Mouse (Mus musculus): ENCODE measurements around the gene Dpp9. TPM values are rescaled to one million over a fixed set of nuclear protein-coding genes. Genes with fewer than 3 reads are reported as not detected.
A peak's percentile ranks its signal among the peaks of the same experiment; 100 is the strongest.

The Dpp9 gene
- total RNA-seq, 4 experiments from 2014 or later = 54.5 to 65.5 (median 60.5) TPM

DNA sequence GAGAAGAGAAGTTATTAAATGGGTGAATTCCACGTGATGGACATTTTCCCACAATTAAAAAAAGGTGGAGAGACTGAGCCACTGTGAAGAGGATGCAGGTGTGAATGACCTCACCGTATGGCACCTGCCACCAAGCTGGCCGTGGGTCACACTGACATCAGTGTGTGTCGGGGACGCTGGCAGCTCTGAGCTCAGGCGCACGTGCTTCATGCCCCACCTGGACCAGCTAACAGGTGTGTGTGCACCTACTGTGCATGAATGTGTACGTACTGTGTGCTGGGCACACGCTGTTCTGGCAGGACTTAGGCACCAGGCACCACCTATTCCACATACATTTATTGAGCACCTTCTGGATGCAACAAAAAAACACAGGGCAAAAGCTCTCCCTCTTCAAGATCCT lies 74.2 kb downstream of the Dpp9 start:
- no peak for DNase-seq (ENCODE audit: low spot score in 2 of 2)

DNA sequence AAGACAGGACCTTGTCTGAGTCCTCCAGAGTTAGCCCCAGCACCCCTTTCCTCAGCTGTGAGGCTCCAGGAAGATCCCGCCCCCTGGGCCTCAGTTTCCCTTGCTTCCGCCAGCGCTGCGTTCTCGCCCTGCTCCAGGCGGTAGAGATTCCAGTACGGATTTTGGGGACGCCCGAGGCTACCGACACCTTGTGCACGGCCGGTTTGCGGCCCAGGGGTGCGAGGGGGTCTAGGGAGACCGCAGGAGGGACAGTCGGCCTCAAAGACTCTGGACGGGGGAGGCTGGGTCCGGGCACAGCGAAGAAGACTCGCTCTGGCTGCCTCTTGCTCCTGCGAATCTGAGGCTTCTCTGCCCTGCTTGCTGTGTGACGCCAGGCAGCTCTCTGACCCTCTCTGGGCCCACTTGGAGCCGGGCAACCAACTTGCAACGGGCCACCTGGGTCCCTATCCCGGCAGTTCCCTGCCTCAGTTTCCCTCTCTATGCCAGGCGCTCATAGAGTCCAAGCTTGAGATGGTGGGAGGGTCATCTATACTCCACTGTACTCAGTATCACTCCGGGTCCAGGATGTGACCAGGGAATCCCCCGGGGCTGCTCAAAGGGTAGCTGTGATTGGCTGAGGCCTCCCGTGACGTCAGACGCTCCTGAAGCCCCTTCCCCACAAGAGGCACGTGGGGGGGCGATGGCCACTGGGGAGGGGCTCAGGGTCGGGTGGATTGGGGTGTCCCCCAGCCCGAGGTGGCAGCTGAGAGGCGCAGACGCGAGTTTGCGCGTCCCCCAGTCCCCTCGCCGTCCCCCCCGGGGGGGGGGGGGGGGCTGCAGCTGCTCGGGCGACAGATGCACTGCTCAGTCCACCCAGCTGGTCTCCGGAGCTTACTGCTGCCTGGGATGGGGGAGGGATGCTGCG lies 76.8 kb downstream of the Dpp9 start:
- peak in 1 of 2 experiments; percentile 66 for DNase-seq (ENCODE audit: low spot score in 2 of 2)

DNA sequence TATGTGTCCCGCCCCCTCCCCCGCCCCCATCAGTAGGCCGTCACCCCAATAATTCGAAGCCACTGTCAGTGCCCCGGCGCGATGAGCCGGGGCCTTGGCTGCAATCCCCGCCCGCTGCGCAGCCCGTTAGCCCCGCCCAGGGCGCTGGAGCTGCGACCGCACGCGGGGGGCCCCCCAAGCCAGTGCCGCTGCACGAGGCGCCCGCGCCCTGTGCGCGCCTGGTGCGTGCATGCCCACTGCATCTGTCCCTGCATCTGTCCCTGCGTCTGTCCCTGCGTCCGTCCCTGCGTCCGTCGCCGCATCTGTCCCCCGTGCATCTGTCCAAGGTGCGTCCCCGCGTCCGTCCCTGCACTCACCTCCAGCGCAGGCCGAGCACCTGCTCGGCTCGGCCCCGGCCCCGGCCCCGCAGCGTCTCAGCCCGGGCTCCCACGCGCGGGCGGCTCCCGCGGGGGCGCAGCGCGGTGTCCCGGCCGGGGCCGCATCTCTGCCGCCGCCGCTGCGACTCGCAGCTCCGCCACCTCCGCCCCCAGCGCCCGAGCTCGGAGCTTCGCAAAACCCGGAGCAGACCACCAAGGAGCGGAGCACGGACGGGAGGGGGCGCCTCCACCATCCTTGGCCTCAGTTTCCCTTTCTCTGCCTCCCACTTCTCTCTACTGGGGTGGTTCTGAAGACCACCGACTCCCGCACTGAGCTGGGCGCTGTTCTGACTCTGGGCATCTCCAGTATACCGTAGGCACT lies 78.7 kb downstream of the Dpp9 start, which contains the start of gene Sema6b:
Sema6b (minus strand) TSS at position 486 of the 738 bp plus-strand sequence.
- DNase-seq (ENCODE audit: low spot score in 2 of 2) = peak in 1 of 2 experiments; percentile 74

DNA sequence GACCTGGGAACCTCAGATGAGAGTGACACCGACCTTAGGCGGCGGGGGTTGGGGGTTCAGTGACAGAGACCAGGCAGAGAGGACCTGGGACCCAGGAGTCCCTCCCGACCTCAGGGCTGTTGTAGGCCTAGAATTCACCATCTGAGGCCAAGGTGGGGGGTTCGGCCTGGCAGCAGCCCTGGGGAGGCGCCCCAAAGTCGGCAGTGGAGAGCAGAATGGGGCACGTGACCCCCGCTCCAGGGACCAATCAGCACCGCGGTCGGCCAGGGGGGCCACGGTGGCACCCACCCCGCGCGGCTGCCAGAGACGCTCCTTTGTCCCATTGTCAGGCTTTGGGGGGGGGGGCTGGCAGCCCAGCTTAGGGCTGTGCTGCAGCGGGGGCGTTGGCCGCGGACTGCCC lies 79.3 kb downstream of the Dpp9 start:
- no peak for DNase-seq (ENCODE audit: low spot score in 2 of 2)

DNA sequence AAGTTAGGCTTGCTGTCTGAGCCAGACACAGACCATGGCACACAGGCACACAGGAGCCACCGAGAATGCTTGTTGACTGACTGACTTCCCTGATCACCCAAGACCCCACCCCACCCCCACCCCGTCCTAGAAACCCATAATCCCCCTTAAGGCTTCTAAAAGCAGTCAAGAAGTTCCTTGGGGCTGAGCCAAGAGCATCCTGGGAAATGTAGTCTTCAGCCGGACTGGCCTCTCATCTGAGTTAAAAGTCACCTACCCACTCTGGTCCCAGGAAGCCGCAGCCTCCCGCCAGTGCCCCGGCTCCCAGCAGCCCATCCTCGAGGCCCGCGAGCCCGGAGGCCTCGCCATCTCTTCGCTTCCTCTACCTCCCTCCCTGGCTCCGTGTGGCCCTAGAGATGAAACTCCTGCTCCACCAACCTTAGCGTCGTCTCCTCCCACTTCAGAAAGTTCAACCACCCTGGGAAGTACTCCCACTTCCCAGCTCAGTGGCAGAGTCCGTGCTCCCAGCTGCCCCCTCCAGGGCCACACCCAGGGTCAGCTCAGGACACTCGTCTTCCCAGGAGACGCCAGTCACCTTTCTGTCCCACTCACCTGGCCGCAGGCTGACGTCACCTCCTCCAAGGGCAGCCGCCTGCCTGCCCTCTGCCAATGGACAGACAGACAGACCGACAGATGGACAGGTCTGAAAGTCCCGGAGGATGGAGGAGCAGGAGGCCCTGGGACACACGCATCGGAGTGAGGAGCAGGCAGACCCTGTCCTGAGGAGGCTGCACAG lies 80.7 kb downstream of the Dpp9 start:
- no peak for DNase-seq (ENCODE audit: low spot score in 2 of 2)

Small RNA genes within 50 kb of the gene (microRNA-seq; reads per million reads assigned to microRNA genes)
- gene Gm44397 (0 reads per million in 2 experiments), gene Mir7b (1,857 to 2,236 reads per million in 2 experiments)

Other genes with a start within 250 kb of the Dpp9 start
- gene Shd, start 248.4 kb downstream of the Dpp9 start, total RNA-seq (2022) = 10 to 100 TPM; 24.3 to 29.0 (median 26.8) TPM
- 10 to 100 TPM; 68.1 to 83.4 (median 76.2) TPM for gene Fsd1, start 232.4 kb downstream of the Dpp9 start, total RNA-seq (2022)
- gene Stap2, start 213.3 kb downstream of the Dpp9 start, total RNA-seq (2022) = 1 to 10 TPM; 1.8 to 2.8 (median 2.2) TPM
- gene Mpnd, start 213.2 kb downstream of the Dpp9 start, total RNA-seq (2022) = 100 to 1,000 TPM; 102 to 115 (median 106) TPM
- gene Sh3gl1, start 182.3 kb downstream of the Dpp9 start, total RNA-seq (2022) = 10 to 100 TPM; 44.1 to 55.6 (median 52.1) TPM
- 1 to 10 TPM; 2.5 to 3.5 (median 2.7) TPM for gene Chaf1a, start 178.5 kb downstream of the Dpp9 start, total RNA-seq (2022)
- 10 to 100 TPM; 76.5 to 96.6 (median 88.0) TPM for gene Ubxn6, start 143.9 kb downstream of the Dpp9 start, total RNA-seq (2022)
- 100 to 1,000 TPM; 112 to 127 (median 115) TPM for gene Hdgfl2, start 139.3 kb downstream of the Dpp9 start, total RNA-seq (2022)
- gene Plin4, start 109.1 kb downstream of the Dpp9 start, total RNA-seq (2022) = 10 to 100 TPM in 2 of 4 experiments, 1 to 10 TPM in 2; 7.7 to 20.5 (median 12.2) TPM
- gene Plin5, start 101.3 kb downstream of the Dpp9 start, total RNA-seq (2022) = under 1 TPM; 0.53 to 0.80 (median 0.66) TPM
- 1 to 10 TPM in 1 of 4 experiments, under 1 TPM in 3; 0.55 to 1.1 (median 0.74) TPM for gene Lrg1, start 96.9 kb downstream of the Dpp9 start, total RNA-seq (2022)
- gene Sema6b, start 78.6 kb downstream of the Dpp9 start, total RNA-seq (2022) = 100 to 1,000 TPM; 116 to 118 (median 117) TPM
- 1 to 10 TPM; 5.3 to 6.4 (median 5.9) TPM for gene Tnfaip8l1, start 56.4 kb downstream of the Dpp9 start, total RNA-seq (2022)
- gene Mydgf, start 35.0 kb downstream of the Dpp9 start, total RNA-seq (2022) = 10 to 100 TPM; 34.7 to 42.6 (median 40.1) TPM
- 10 to 100 TPM; 32.7 to 36.0 (median 35.1) TPM for gene Fem1a, start 37.9 kb upstream of the Dpp9 start, total RNA-seq (2022)
- 1 to 10 TPM; 6.8 to 8.8 (median 7.8) TPM for gene Ticam1, start 57.9 kb upstream of the Dpp9 start, total RNA-seq (2022)
- 10 to 100 TPM; 13.2 to 22.6 (median 19.6) TPM for gene Plin3, start 74.0 kb upstream of the Dpp9 start, total RNA-seq (2022)
- gene Arrdc5, start 81.4 kb upstream of the Dpp9 start, total RNA-seq (2022) = not detected
- 1 to 10 TPM in 3 of 4 experiments, under 1 TPM in 1; 0.77 to 2.5 (median 1.6) TPM for gene Uhrf1, start 84.4 kb upstream of the Dpp9 start, total RNA-seq (2022)
- 10 to 100 TPM; 66.8 to 85.2 (median 76.9) TPM for gene Kdm4b, start 107.2 kb upstream of the Dpp9 start, total RNA-seq (2022)